Mouse (Mus musculus) CH12.LX (cell line): ENCODE measurements at regions not wholly inside any gene's neighbourhood (a gene's known extent, or its start where the extent isn't known, plus 50 kb on each side); places are given as distances from the start of the nearest gene placed in this dataset.

ENCODE experiments used
- DNase-seq: peaks from one replicate; pipeline ENCODE4 v3.0.0-alpha.2; 2013; ENCODE audit errors: extremely low read depth
- H3K27ac ChIP-seq: 2 replicates; pipeline ENCODE4 v1.5.1; 2012; ENCODE audit warnings: low read depth, mild to moderate bottlenecking, control low read depth, moderate library complexity; ENCODE audit not compliant: insufficient read depth
- H3K27me3 ChIP-seq: replicated peaks from 2 replicates; pipeline ENCODE3; 2012; ENCODE audit warnings: inconsistent platforms
- H3K36me3 ChIP-seq, 2 experiments: replicated peaks in 1 of 2; 2 replicates each; pipeline versions ENCODE3 to v1.6.1; 2012; ENCODE audit warnings: inconsistent platforms in 1 of 2, low read length in 1 of 2, mild to moderate bottlenecking in 1 of 2, mixed read lengths in 1 of 2, moderate library complexity in 1 of 2; ENCODE audit not compliant: control insufficient read depth in 1 of 2, insufficient read depth in 1 of 2
- H3K4me1 ChIP-seq, 2 experiments: 2 replicates each; pipeline ENCODE4 v1.6.1; 2012; ENCODE audit warnings: inconsistent platforms in 1 of 2, moderate library complexity in 1 of 2; ENCODE audit not compliant: insufficient read depth in 2 of 2, control insufficient read depth in 1 of 2
- H3K4me2 ChIP-seq: 2 replicates; pipeline ENCODE4 v1.6.1; 2012; ENCODE audit warnings: low read depth, mild to moderate bottlenecking, control low read depth; ENCODE audit not compliant: poor library complexity, insufficient read depth, severe bottlenecking
- H3K4me3 ChIP-seq, 3 experiments: fragments of 150-350 bp in 1 of 3; sonication (generic) in 1 of 3; replicated peaks in 1 of 3; 2 replicates each; pipeline versions ENCODE3 to v1.5.1; 2011 to 2012; ENCODE audit warnings: low read depth in 2 of 3, low read length in 2 of 3, mild to moderate bottlenecking in 2 of 3, moderate library complexity in 2 of 3, control low read depth in 1 of 3, improper control_type of control experiment in 1 of 3, inconsistent platforms in 1 of 3, mixed read lengths in 1 of 3; ENCODE audit not compliant: poor library complexity in 1 of 3
- H3K79me2 ChIP-seq: replicated peaks from 2 replicates; pipeline ENCODE4 v1.6.1; 2012; ENCODE audit warnings: mild to moderate bottlenecking, moderate library complexity; ENCODE audit not compliant: control insufficient read depth, poor library complexity, insufficient read depth, severe bottlenecking; ENCODE audit errors: extremely low read depth
- H3K9ac ChIP-seq: 2 replicates; pipeline ENCODE4 v1.6.1; 2012; ENCODE audit warnings: low read depth, mild to moderate bottlenecking, control low read depth, moderate library complexity; ENCODE audit not compliant: insufficient read depth
- H3K9me3 ChIP-seq: replicated peaks from 2 replicates; pipeline ENCODE3; 2012; ENCODE audit warnings: low read length, inconsistent platforms, mixed read lengths
- CHD1 ChIP-seq: IDR thresholded peaks from 2 replicates; pipeline ENCODE4 v1.6.1; 2012; ENCODE audit warnings: low read depth, low read length, improper control_type of control experiment, inconsistent platforms
- CHD2 ChIP-seq: IDR thresholded peaks from 2 replicates; pipeline ENCODE4 v1.6.1; 2011; ENCODE audit warnings: low read length, improper control_type of control experiment
- CTCF ChIP-seq, 2 experiments: IDR thresholded peaks in 1 of 2; conservative IDR thresholded peaks in 1 of 2; 2 replicates each; pipeline ENCODE4 v1.5.1; 2011 to 2012; ENCODE audit warnings: low read depth in 2 of 2, low read length in 2 of 2, improper control_type of control experiment in 1 of 2, inconsistent platforms in 1 of 2, mild to moderate bottlenecking in 1 of 2, moderate library complexity in 1 of 2
- E2F4 ChIP-seq: IDR thresholded peaks from 2 replicates; pipeline ENCODE4 v1.6.1; 2011; ENCODE audit warnings: low read depth, low read length, improper control_type of control experiment; ENCODE audit not compliant: insufficient replicate concordance
- ELF1 ChIP-seq: IDR thresholded peaks from 2 replicates; pipeline ENCODE4 v1.6.1; 2014; ENCODE audit warnings: low read depth, mild to moderate bottlenecking, inconsistent platforms, low read length, improper control_type of control experiment
- EP300 ChIP-seq: IDR thresholded peaks from 2 replicates; pipeline ENCODE4 v1.6.1; 2011; ENCODE audit warnings: low read length, improper control_type of control experiment
- GABPA ChIP-seq: IDR thresholded peaks from 2 replicates; pipeline ENCODE4 v1.6.1; 2012; ENCODE audit warnings: low read depth, low read length, improper control_type of control experiment, inconsistent platforms; ENCODE audit not compliant: insufficient replicate concordance
- HCFC1 ChIP-seq: IDR thresholded peaks from 2 replicates; pipeline ENCODE4 v1.6.1; 2012; ENCODE audit warnings: low read depth, mild to moderate bottlenecking, inconsistent platforms, low read length, improper control_type of control experiment
- JUND ChIP-seq: conservative IDR thresholded peaks from 2 replicates; pipeline ENCODE4 v1.6.1; 2011; ENCODE audit warnings: low read depth, low read length, improper control_type of control experiment
- KAT2A ChIP-seq: IDR thresholded peaks from 2 replicates; pipeline ENCODE4 v1.6.1; 2012; ENCODE audit warnings: low read length, improper control_type of control experiment, inconsistent platforms; ENCODE audit not compliant: insufficient replicate concordance
- MAZ ChIP-seq: IDR thresholded peaks from 2 replicates; pipeline ENCODE4 v1.6.1; 2012; ENCODE audit warnings: low read depth, mild to moderate bottlenecking, inconsistent platforms, low read length, improper control_type of control experiment, moderate library complexity
- MEF2A ChIP-seq: IDR thresholded peaks from 2 replicates; pipeline ENCODE4 v1.6.1; 2014; ENCODE audit warnings: low read depth, mild to moderate bottlenecking, inconsistent platforms, low read length, improper control_type of control experiment, borderline replicate concordance
- MXI1 ChIP-seq: IDR thresholded peaks from 2 replicates; pipeline ENCODE4 v1.6.1; 2011; ENCODE audit warnings: mild to moderate bottlenecking, low read depth, low read length, improper control_type of control experiment
- NELFE ChIP-seq: IDR thresholded peaks from 2 replicates; pipeline ENCODE4 v1.6.1; 2011; ENCODE audit warnings: low read depth, low read length, improper control_type of control experiment
- PAX5 ChIP-seq: IDR thresholded peaks from 2 replicates; pipeline ENCODE4 v1.6.1; 2012; ENCODE audit warnings: low read length, inconsistent platforms, mixed read lengths
- POLR2AphosphoS2 ChIP-seq: IDR thresholded peaks from 2 replicates; pipeline ENCODE4 v1.6.1; 2011; ENCODE audit warnings: low read depth, low read length, improper control_type of control experiment
- RAD21 ChIP-seq: IDR thresholded peaks from 2 replicates; pipeline ENCODE4 v1.6.1; 2011; ENCODE audit warnings: low read depth, mild to moderate bottlenecking, low read length, improper control_type of control experiment, moderate library complexity
- RCOR1 ChIP-seq: conservative IDR thresholded peaks from 2 replicates; pipeline ENCODE4 v1.6.1; 2012; ENCODE audit warnings: low read depth, mild to moderate bottlenecking, inconsistent platforms, low read length, improper control_type of control experiment
- SMC3 ChIP-seq: IDR thresholded peaks from 2 replicates; pipeline ENCODE4 v1.6.1; 2011; ENCODE audit warnings: low read depth, low read length, improper control_type of control experiment
- TBP ChIP-seq: conservative IDR thresholded peaks from 2 replicates; pipeline ENCODE4 v1.6.1; 2011; ENCODE audit warnings: low read depth, low read length, improper control_type of control experiment
- TCF12 ChIP-seq: IDR thresholded peaks from 2 replicates; pipeline ENCODE4 v1.6.1; 2014; ENCODE audit warnings: low read depth, mild to moderate bottlenecking, inconsistent platforms, low read length, improper control_type of control experiment
- USF2 ChIP-seq: conservative IDR thresholded peaks from 2 replicates; pipeline ENCODE4 v1.6.1; 2011; ENCODE audit warnings: low read depth, low read length, improper control_type of control experiment
- ZKSCAN1 ChIP-seq: IDR thresholded peaks from 2 replicates; pipeline ENCODE4 v1.6.1; 2012; ENCODE audit warnings: low read depth, inconsistent platforms, low read length, improper control_type of control experiment, borderline replicate concordance
- ZMIZ1 ChIP-seq: IDR thresholded peaks from 2 replicates; pipeline ENCODE4 v1.6.1; 2012; ENCODE audit warnings: low read depth, mild to moderate bottlenecking, inconsistent platforms, low read length, improper control_type of control experiment
- ZNF384 ChIP-seq: IDR thresholded peaks from 2 replicates; pipeline ENCODE4 v1.6.1; 2012; ENCODE audit warnings: low read depth, low read length, improper control_type of control experiment, inconsistent platforms
- dilution Hi-C: fragments of 300-500 bp; cut with MboI; formaldehyde crosslinking; loops from 2 replicates; pipeline ENCODE4 v1.14.3; 2020; ENCODE audit warnings: low sequenced_read_pairs; ENCODE audit not compliant: extremely low pct_unique_long_range_greater_than_20kb, extremely low pct_ligation_motif_present
- in situ Hi-C: fragments of 300-500 bp; cut with MboI; formaldehyde crosslinking; loops from 3 replicates; pipeline ENCODE4 v1.14.3; 2019; ENCODE audit warnings: low sequenced_read_pairs, low pct_ligation_motif_present, low pct_unique_long_range_greater_than_20kb, mixed read lengths

DNA sequence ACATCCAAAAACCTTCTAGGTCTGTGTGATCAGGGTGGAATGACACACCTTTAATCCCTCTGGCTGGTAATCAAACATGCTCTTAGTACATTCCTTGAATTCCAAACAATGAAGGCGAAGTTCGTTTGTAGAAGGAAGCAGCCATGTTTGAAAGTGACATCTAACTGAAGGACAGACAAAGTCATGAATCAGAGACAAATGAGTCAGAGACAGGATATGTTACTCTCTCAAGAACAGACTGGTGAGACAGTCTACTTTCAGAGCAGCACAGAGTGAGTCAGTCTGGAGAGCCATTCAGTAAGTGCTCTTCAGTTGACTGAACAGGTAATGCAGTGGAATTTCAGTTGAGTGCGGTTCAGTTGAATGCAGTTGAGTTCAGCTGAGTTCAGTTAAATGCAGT is 150.4 kb downstream of the Cpe start:
- no peak overlapping the region for H3K27ac ChIP-seq
- in situ Hi-C loops = loop anchor here (25.0 kb wide), 1 partner anchor 530 kb away; no protein-coding TSS in a partner anchor
- no peaks in the 10 kb centered on the region for H3K4me1 ChIP-seq
- no peaks in the 10 kb centered on the region for H3K27me3 ChIP-seq
- no peaks in the 10 kb centered on the region for H3K79me2 ChIP-seq
- H3K9ac ChIP-seq = no peak overlapping the region
- H3K36me3 ChIP-seq = no peaks in the 10 kb centered on the region
- H3K4me2 ChIP-seq = no peak overlapping the region
- no peak for DNase-seq
- H3K4me3 ChIP-seq = no peak overlapping the region
- TF ChIP-seq ELF1 (no peak), MAZ (no peak), CHD1 (no peak), RCOR1 (no peak), ZNF384 (no peak), USF2 (no peak), MXI1 (no peak), ZMIZ1 (no peak), SMC3 (no peak), TBP (no peak), PAX5 (no peak), E2F4 (no peak), MEF2A (no peak), ZKSCAN1 (no peak), KAT2A (no peak), GABPA (no peak), EP300 (no peak), CTCF (conservative IDR thresholded peaks at IDR 0.05 in 1 of 2, IDR thresholded peaks at IDR 0.05 in 1 of 2; ENCODE audit: low read depth in 2 of 2, low read length in 2 of 2) (no peak)
- H3K9me3 ChIP-seq = peaks cover 4% of the 10 kb centered on the region
- dilution Hi-C loops = no loop called here

DNA sequence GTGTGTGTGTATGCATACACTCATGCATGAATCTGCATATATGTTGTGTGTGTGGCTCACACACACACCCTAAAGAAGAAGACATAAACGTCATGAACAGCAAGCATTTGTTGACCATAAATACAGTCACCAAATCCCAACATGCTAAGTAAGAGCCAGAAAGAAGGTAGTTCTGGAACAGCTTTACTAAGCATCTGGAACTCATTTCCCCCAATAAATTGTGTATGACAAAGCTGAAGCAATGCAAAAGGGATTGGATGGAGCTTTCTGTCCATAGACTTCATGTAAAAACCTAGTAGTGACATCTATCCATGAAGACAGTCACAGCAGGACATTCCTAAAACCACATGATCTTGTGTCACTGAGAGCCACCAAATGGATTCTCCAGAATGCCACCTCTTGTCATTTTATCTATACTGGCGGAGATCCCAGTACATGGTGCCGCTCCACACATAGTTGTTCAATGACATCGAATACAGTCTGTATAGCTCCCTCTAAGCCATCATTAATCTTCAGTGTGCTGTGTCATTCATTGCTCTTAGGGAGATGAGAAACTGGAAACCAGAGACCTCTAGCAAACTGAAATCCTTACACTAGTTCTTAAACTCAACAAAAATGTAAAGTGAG is 152.9 kb downstream of the Cpe start:
- H3K9ac ChIP-seq = no peak overlapping the region
- in situ Hi-C loops = loop anchor here (25.0 kb wide), 1 partner anchor 528 kb away; no protein-coding TSS in a partner anchor
- DNase-seq = no peak
- H3K9me3 ChIP-seq = peaks cover 4% of the 10 kb centered on the region
- no peak for TF ChIP-seq E2F4
- TF ChIP-seq CHD1 = no peak
- TF ChIP-seq ZMIZ1 = no peak
- no peak for TF ChIP-seq HCFC1
- no peak for TF ChIP-seq KAT2A
- no peak for TF ChIP-seq MAZ
- TF ChIP-seq POLR2AphosphoS2 = no peak
- TF ChIP-seq RAD21 = no peak
- TF ChIP-seq NELFE = no peak
- TF ChIP-seq MEF2A = no peak
- TF ChIP-seq TCF12 = no peak
- no peak for TF ChIP-seq JUND
- no peak for TF ChIP-seq CHD2
- TF ChIP-seq MXI1 = no peak
- H3K79me2 ChIP-seq = no peaks in the 10 kb centered on the region
- dilution Hi-C loops = no loop called here
- H3K4me2 ChIP-seq = no peak overlapping the region
- H3K36me3 ChIP-seq = no peaks in the 10 kb centered on the region
- no peaks in the 10 kb centered on the region for H3K27me3 ChIP-seq
- H3K27ac ChIP-seq = no peak overlapping the region
- no peaks in the 10 kb centered on the region for H3K4me1 ChIP-seq
- H3K4me3 ChIP-seq = no peak overlapping the region
